Mouse (Mus musculus) brain, embryonic 14.5 days (tissue): Measurements from ENCODE around the gene Kcnt1.

Experiments
- CTCF ChIP-seq: fragments of 200-500 bp; IDR thresholded peaks from 2 replicates; pipeline ENCODE4 v1.5.1; 2012; ENCODE audit warnings: inconsistent platforms, mild to moderate bottlenecking, moderate library complexity, borderline replicate concordance; ENCODE audit not compliant: insufficient read depth, insufficient read length; ENCODE audit errors: extremely low read depth
- POLR2A ChIP-seq: fragments of 200-500 bp; IDR thresholded peaks from 2 replicates; pipeline ENCODE4 v1.6.1; 2012; ENCODE audit warnings: mild to moderate bottlenecking, inconsistent platforms, borderline replicate concordance; ENCODE audit not compliant: poor library complexity, insufficient read depth, insufficient read length, severe bottlenecking; ENCODE audit errors: extremely low read depth

DNA sequence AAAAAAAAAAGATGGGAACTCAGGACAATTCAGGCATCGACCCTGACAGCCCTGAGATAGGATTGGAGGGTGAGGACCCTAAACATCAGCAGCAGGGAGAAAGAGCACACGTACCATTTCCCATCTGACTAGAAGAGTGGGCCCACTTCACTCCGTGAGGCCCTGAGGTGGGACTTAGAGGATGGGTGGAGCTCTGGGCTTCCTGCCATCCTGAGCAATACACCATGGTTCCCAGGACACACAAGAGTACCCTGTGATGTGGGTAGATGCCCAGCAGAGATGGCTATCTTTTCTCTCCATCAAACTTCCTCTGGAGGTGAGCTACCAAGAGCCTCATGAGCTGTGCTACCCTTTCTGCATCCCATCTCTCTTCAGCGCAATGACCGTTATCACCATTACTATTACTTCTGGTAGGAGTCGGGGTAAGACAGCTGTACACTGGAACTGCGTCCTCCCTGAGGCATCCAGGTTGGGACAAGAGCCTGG is 13.8 kb downstream of the Kcnt1 start:
- TF ChIP-seq POLR2A (no peak), CTCF (no peak)
